8 mouse cellular contexts compared by ENCODE assay signal in the genomic region with DNA sequence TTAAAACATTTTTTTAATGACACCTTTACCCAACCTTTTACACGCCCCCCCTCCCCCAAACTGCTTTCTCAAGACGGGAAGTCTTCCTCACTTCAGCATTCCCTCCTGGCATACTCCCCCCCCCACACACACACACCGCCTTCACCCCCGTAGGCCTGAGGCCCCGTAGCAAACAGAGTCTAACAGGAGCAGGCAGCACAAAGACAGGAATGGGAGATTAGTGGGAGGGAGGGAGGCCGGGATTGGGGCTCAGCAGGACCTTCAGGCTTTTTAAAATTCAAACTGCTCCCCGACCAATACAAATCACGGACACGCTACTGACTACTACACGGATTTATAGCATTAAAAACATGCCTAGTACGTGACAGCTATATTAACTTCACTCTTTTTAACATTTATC. TPM values are rescaled to one million over a fixed set of nuclear protein-coding genes. Genes with fewer than 3 reads are reported as not detected.
DNase-seq lines count a peak whose midpoint lies in the region; ATAC-seq and TF ChIP-seq lines count a peak whose summit lies in the region.

No protein-coding gene starts in this region.

- TF ChIP-seq CTCF in MEL (IDR thresholded peaks at IDR 0.05 in 2 of 3, conservative IDR thresholded peaks at IDR 0.05 in 1 of 3; ENCODE audit: control insufficient read depth in 1 of 3, insufficient read depth in 1 of 3, low read depth in 2 of 3, low read length in 3 of 3, poor library complexity in 1 of 3, severe bottlenecking in 1 of 3) = no peak
- no peak for TF ChIP-seq CTCF in intestine, postnatal 0 days (IDR thresholded peaks at IDR 0.05; ENCODE audit: low read depth)

- peaks cover 58% of the 10 kb centered on the region for H3K79me2 ChIP-seq in MEL (ENCODE audit: control insufficient read depth, insufficient read depth, low read length, poor library complexity)

- peak overlapping the region; percentile 65 for H3K4me2 ChIP-seq in forebrain, embryonic 12.5 days
- peak overlapping the region; percentile 85 for H3K4me2 ChIP-seq in intestine, postnatal 0 days (replicated peaks; ENCODE audit: low read depth)

- H3K27ac ChIP-seq in MEL (ENCODE audit: control insufficient read depth, low read depth, low read length) = no peak overlapping the region
- H3K27ac ChIP-seq in forebrain, embryonic 12.5 days = no peak overlapping the region
- peak overlapping the region; percentile 57; the same call in 1 of the 2 replicates for H3K27ac ChIP-seq in intestine, postnatal 0 days (ENCODE audit: low read depth, low read length)

- H3K27me3 ChIP-seq in MEL (ENCODE audit: control insufficient read depth in 1 of 2, insufficient read depth in 2 of 2, low read length in 2 of 2) = no peaks in the 10 kb centered on the region
- H3K27me3 ChIP-seq in forebrain, embryonic 12.5 days = no peaks in the 10 kb centered on the region
- no peaks in the 10 kb centered on the region for H3K27me3 ChIP-seq in intestine, postnatal 0 days (replicated peaks; ENCODE audit: control insufficient read depth, insufficient read depth, low read length)

- WGBS in forebrain, embryonic 12.5 days = 2% methylated on average over 11 of the region's 11 CpGs
- 3% methylated on average over 11 of the region's 11 CpGs for WGBS in intestine, postnatal 0 days

- peaks cover 0 to 15% of the 10 kb centered on the region in 2 experiments; a peak in 3 of 4 replicates for H3K36me3 ChIP-seq in MEL (ENCODE audit: control insufficient read depth in 1 of 2, insufficient read depth in 2 of 2, low read length in 2 of 2)
- no peaks in the 10 kb centered on the region for H3K36me3 ChIP-seq in forebrain, embryonic 12.5 days (replicated peaks)
- H3K36me3 ChIP-seq in intestine, postnatal 0 days (ENCODE audit: control insufficient read depth, insufficient read depth) = no peaks in the 10 kb centered on the region

- peaks cover 5 to 33% of the 10 kb centered on the region in 2 experiments; a peak in 3 of 4 replicates for H3K4me1 ChIP-seq in MEL (ENCODE audit: control insufficient read depth in 1 of 2, insufficient read depth in 2 of 2, low read length in 2 of 2)
- H3K4me1 ChIP-seq in forebrain, embryonic 12.5 days = peaks cover 22% of the 10 kb centered on the region
- no peaks in the 10 kb centered on the region; the same call in 1 of the 2 replicates for H3K4me1 ChIP-seq in intestine, postnatal 0 days (replicated peaks; ENCODE audit: control insufficient read depth, insufficient read depth, low read length)

- H3K9ac ChIP-seq in MEL (ENCODE audit: control insufficient read depth, low read depth, low read length, poor library complexity, severe bottlenecking) = peak overlapping the region; percentile 99
- H3K9ac ChIP-seq in forebrain, embryonic 12.5 days = peak overlapping the region; percentile 98
- H3K9ac ChIP-seq in intestine, postnatal 0 days (ENCODE audit: low read depth, low read length) = peak overlapping the region; percentile 99

- H3K9me3 ChIP-seq in MEL (replicated peaks; ENCODE audit: insufficient read depth, low read length) = no peaks in the 10 kb centered on the region
- H3K9me3 ChIP-seq in forebrain, embryonic 12.5 days = no peaks in the 10 kb centered on the region
- H3K9me3 ChIP-seq in intestine, postnatal 0 days (ENCODE audit: control insufficient read depth) = no peaks in the 10 kb centered on the region

- no peak for TF ChIP-seq RAD21 in MEL (IDR thresholded peaks at IDR 0.05; ENCODE audit: low read depth, low read length)

- no peak for TF ChIP-seq EP300 in MEL (IDR thresholded peaks at IDR 0.05; ENCODE audit: low read depth in 1 of 2, low read length in 2 of 2)

- TF ChIP-seq POLR2A in MEL (IDR thresholded peaks at IDR 0.05; ENCODE audit: control insufficient read depth in 1 of 2, insufficient read depth in 1 of 2, low read depth in 1 of 2, low read length in 2 of 2, poor library complexity in 1 of 2) = no peak

- peak; percentile 17 for DNase-seq in cerebellum, adult 11-12 months
- DNase-seq in cerebellum, adult 8-10 months = no peak
- DNase-seq in MEL (ENCODE audit: low read depth, low spot score) = peak; percentile 55
- peak; percentile 23 for DNase-seq in lung, postnatal 36 days
- no peak for DNase-seq in urinary bladder, postnatal 25 days (ENCODE audit: low spot score)
- DNase-seq in frontal cortex, postnatal 36 days (ENCODE audit: low spot score in 2 of 2) = no peak

- no peak for ATAC-seq in forebrain, embryonic 12.5 days (ENCODE audit: low FRiP score)
- ATAC-seq in intestine, postnatal 0 days = no peak

- H3K4me3 ChIP-seq in MEL (ENCODE audit: control insufficient read depth in 1 of 2, insufficient read depth in 1 of 2, low read depth in 2 of 2, low read length in 2 of 2) = peak overlapping the region; percentile 80 to 90
- H3K4me3 ChIP-seq in forebrain, embryonic 12.5 days (replicated peaks) = peak overlapping the region; percentile 89
- H3K4me3 ChIP-seq in intestine, postnatal 0 days (ENCODE audit: low read depth, low read length) = peak overlapping the region; percentile 82

TF ChIP-seq in MEL, 35 proteins besides CTCF, POLR2A, EP300 and RAD21:
- no peak for TF ChIP-seq GATA1 (IDR thresholded peaks at IDR 0.05; ENCODE audit: low read depth, low read length)
- 0 out of 2 replicates have a peak, but pooled peaks have one; percentile 1 for TF ChIP-seq RCOR1 (IDR thresholded peaks at IDR 0.05; ENCODE audit: low read depth, low read length)

RNA-seq across cellular contexts. Expression of gene Nipbl, which starts 2.1 kb away (rescaled TPM):
- total RNA-seq in MEL (2012; rRNA removed) = 21.8 and 26.4 TPM in 2 replicates
- polyA plus RNA-seq in MEL (2012; ENCODE audit: insufficient read depth in 1 of 2, insufficient read length in 2 of 2, low read depth in 1 of 2, low replicate concordance in 2 of 2, missing spikeins in 1 of 2) = 10 to 100 TPM; 35.6 to 66.3 TPM
- 25.0 and 25.9 TPM in 2 replicates for polyA plus RNA-seq in forebrain, embryonic 12.5 days (2016; fragmentation: Nextera tagmentation; extraction: Ambion mirVana)
- 9.3 and 11.6 TPM in 2 replicates for polyA plus RNA-seq in intestine, postnatal 0 days (2015; fragmentation: Nextera tagmentation; extraction: Ambion mirVana)

Comparison
In these comparisons a context has a peak if more than half of its experiments do, and no peak if none do; other contexts are left out.
1. DNase-seq: peak in cerebellum, adult 11-12 months (single experiment), MEL (single experiment) and lung, postnatal 36 days (single experiment); none in cerebellum, adult 8-10 months (single experiment), urinary bladder, postnatal 25 days (single experiment) and frontal cortex, postnatal 36 days (0 of 2).
2. Peak in every context shown above with its lines, with median percentiles within 50 percentile points of each other: H3K4me3 ChIP-seq and H3K9ac ChIP-seq.